Mouse (Mus musculus): ENCODE data around the gene Tmem240. TPM values are rescaled to one million over a fixed set of nuclear protein-coding genes. Genes with fewer than 3 reads are reported as not detected.
"Not testable (repeated sequence)": the region's sequence is repeated elsewhere in the genome, so short reads cannot be mapped to it uniquely, and the experiment has no call there.

Gene Tmem240
- total RNA-seq, 2 experiments from 2014 or later, result 0.04 to 0.37 TPM

GRCm38 (mm10) chr4:155734951-155735702, 527 bp downstream of the Tmem240 start:
- ATAC-seq (replicated peaks; ENCODE audit: poor library complexity), result no peak

- no peak for ATAC-seq (replicated peaks; ENCODE audit: poor library complexity)
Measured at GRCm38 (mm10) chr4:155735788-155736187, 1.2 kb downstream of the Tmem240 start.

- no peak for ATAC-seq (replicated peaks; ENCODE audit: poor library complexity)
Measured at GRCm38 (mm10) chr4:155736421-155736820, 1.8 kb downstream of the Tmem240 start.

- no peak for ATAC-seq (replicated peaks; ENCODE audit: poor library complexity)
Measured at GRCm38 (mm10) chr4:155738262-155738661, 3.7 kb downstream of the Tmem240 start.

- no peak for ATAC-seq (replicated peaks; ENCODE audit: poor library complexity)
Measured at GRCm38 (mm10) chr4:155739152-155739551, 4.6 kb downstream of the Tmem240 start.

- ATAC-seq (replicated peaks; ENCODE audit: poor library complexity), result no peak
Measured at GRCm38 (mm10) chr4:155739741-155740636, 5.4 kb downstream of the Tmem240 start.

GRCm38 (mm10) chr4:155740681-155741080, 6.1 kb downstream of the Tmem240 start:
- ATAC-seq (replicated peaks; ENCODE audit: poor library complexity), result not testable (repeated sequence)

GRCm38 (mm10) chr4:155742684-155743083, 8.1 kb downstream of the Tmem240 start:
- ATAC-seq (replicated peaks; ENCODE audit: poor library complexity), result no peak

GRCm38 (mm10) chr4:155744474-155744873, 9.9 kb downstream of the Tmem240 start:
- no peak for ATAC-seq (replicated peaks; ENCODE audit: poor library complexity)

- no peak for ATAC-seq (replicated peaks; ENCODE audit: poor library complexity)
Measured at GRCm38 (mm10) chr4:155745136-155745535, 10.5 kb downstream of the Tmem240 start.

- ATAC-seq (replicated peaks; ENCODE audit: poor library complexity), result no peak
Measured at GRCm38 (mm10) chr4:155746036-155746548, 11.5 kb downstream of the Tmem240 start.

GRCm38 (mm10) chr4:155746575-155747490, 12.2 kb downstream of the Tmem240 start:
- ATAC-seq (replicated peaks; ENCODE audit: poor library complexity), result no peak

- no peak for ATAC-seq (replicated peaks; ENCODE audit: poor library complexity)
Measured at GRCm38 (mm10) chr4:155757011-155757410, 22.4 kb downstream of the Tmem240 start.

- ATAC-seq (replicated peaks; ENCODE audit: poor library complexity), result peak; percentile 66
Measured at GRCm38 (mm10) chr4:155759862-155760612, 25.4 kb downstream of the Tmem240 start.

GRCm38 (mm10) chr4:155760613-155761355, 26.2 kb downstream of the Tmem240 start, which contains the start of gene Atad3a:
TSS of gene Atad3a (minus strand) at chr4:155761093.
- ATAC-seq (replicated peaks; ENCODE audit: poor library complexity), result peak; percentile 95

- ATAC-seq (replicated peaks; ENCODE audit: poor library complexity), result peak; percentile 7; the same call in 1 of the 2 replicates
Measured at GRCm38 (mm10) chr4:155761356-155762099, 26.9 kb downstream of the Tmem240 start.

GRCm38 (mm10) chr4:155762357-155762756, 27.8 kb downstream of the Tmem240 start:
- ATAC-seq (replicated peaks; ENCODE audit: poor library complexity), result no peak

GRCm38 (mm10) chr4:155769496-155769879, 34.9 kb downstream of the Tmem240 start:
- no peak for ATAC-seq (replicated peaks; ENCODE audit: poor library complexity)

Measured in megakaryocyte progenitor cell, adult 5-6 weeks (primary cell).